Mouse (Mus musculus): Measurements from ENCODE around the gene Rex2. TPM values are rescaled to one million over a fixed set of nuclear protein-coding genes. Genes with fewer than 3 reads are reported as not detected.
"Not testable (repeated sequence)": the region's sequence is repeated elsewhere in the genome, so short reads cannot be mapped to it uniquely, and the experiment has no call there.

Rex2 gene
- polyA plus RNA-seq (2015; fragmentation: Nextera tagmentation; extraction: Ambion mirVana), result 0.06 and 0.15 TPM in 2 replicates

- H3K4me3 ChIP-seq, result not testable (repeated sequence)
These were observed at the start of gene Rex2 for GRCm38 (mm10) chr4:147021550-147021949. TSS of gene Rex2 (plus strand) at chr4:147021850.

GRCm38 (mm10) chr4:146976581-146976980 lies 45.1 kb upstream of the Rex2 start:
- H3K36me3 ChIP-seq (replicated peaks); H3K4me1 ChIP-seq; ATAC-seq (replicated peaks); H3K27me3 ChIP-seq (replicated peaks); H3K27ac ChIP-seq; H3K4me2 ChIP-seq; H3K9me3 ChIP-seq; H3K9ac ChIP-seq; H3K4me3 ChIP-seq: not testable (repeated sequence)
- WGBS, result 12% methylated on average over 2 of the region's 2 CpGs

More at GRCm38 (mm10) chr4:147021550-147021949, at the start of gene Rex2:
- not testable (repeated sequence) for H3K27ac ChIP-seq; ATAC-seq (replicated peaks); H3K4me1 ChIP-seq; H3K36me3 ChIP-seq (replicated peaks); H3K4me2 ChIP-seq; H3K27me3 ChIP-seq (replicated peaks); H3K9me3 ChIP-seq; H3K9ac ChIP-seq
- no CpG with 5 or more reads among the region's 6 CpGs for WGBS

- not testable (repeated sequence) for H3K36me3 ChIP-seq (replicated peaks); H3K27ac ChIP-seq; H3K27me3 ChIP-seq (replicated peaks); H3K4me3 ChIP-seq; H3K9ac ChIP-seq; H3K9me3 ChIP-seq; H3K4me2 ChIP-seq; H3K4me1 ChIP-seq; ATAC-seq (replicated peaks)
- WGBS, result no CpG with 5 or more reads among the region's 1 CpGs
These were observed 3.2 kb upstream of the Rex2 start for GRCm38 (mm10) chr4:147018400-147018799.

DNA sequence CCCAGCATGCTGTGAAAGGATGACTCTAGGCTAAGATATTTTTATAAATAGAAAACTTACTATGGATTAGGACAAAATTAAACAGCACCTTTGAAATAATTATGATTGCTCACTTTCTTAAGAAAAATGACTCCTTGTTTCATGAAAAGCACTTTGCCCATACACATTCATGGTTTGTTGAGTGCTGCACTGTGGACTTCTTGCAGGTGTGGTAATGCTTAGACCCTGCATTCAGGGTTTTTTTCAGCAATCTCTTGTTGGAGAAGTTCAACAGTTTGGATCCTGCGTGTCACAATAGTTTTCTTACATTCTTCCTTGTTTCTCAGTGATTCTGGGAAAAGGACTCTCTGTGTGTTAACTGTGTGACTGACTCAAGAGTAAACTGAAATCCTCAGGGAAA lies 4.7 kb downstream of the Rex2 start:
- not testable (repeated sequence) for H3K4me3 ChIP-seq; H3K4me2 ChIP-seq; H3K9ac ChIP-seq; H3K4me1 ChIP-seq; H3K9me3 ChIP-seq; H3K36me3 ChIP-seq (replicated peaks); ATAC-seq (replicated peaks); H3K27ac ChIP-seq; H3K27me3 ChIP-seq (replicated peaks)
- 53% methylated on average over 1 of the region's 1 CpGs for WGBS

- 87% methylated on average over 1 of the region's 2 CpGs for WGBS
- H3K9me3 ChIP-seq; ATAC-seq (replicated peaks); H3K4me1 ChIP-seq; H3K9ac ChIP-seq; H3K27ac ChIP-seq; H3K4me3 ChIP-seq; H3K27me3 ChIP-seq (replicated peaks); H3K4me2 ChIP-seq; H3K36me3 ChIP-seq (replicated peaks): not testable (repeated sequence)
These were observed 9.8 kb downstream of the Rex2 start for GRCm38 (mm10) chr4:147031308-147032036.

- not testable (repeated sequence) for H3K4me1 ChIP-seq; H3K9ac ChIP-seq; H3K4me2 ChIP-seq; H3K27ac ChIP-seq; H3K27me3 ChIP-seq (replicated peaks); H3K36me3 ChIP-seq (replicated peaks); H3K4me3 ChIP-seq; H3K9me3 ChIP-seq; ATAC-seq (replicated peaks)
- WGBS, result 80% methylated on average over 3 of the region's 3 CpGs
These were observed 42.1 kb downstream of the Rex2 start for GRCm38 (mm10) chr4:147063768-147064167.

- not testable (repeated sequence) for ATAC-seq (replicated peaks); H3K9me3 ChIP-seq; H3K4me1 ChIP-seq; H3K4me2 ChIP-seq; H3K4me3 ChIP-seq; H3K27ac ChIP-seq; H3K9ac ChIP-seq; H3K36me3 ChIP-seq (replicated peaks); H3K27me3 ChIP-seq (replicated peaks)
- 84% methylated on average over 3 of the region's 3 CpGs for WGBS
These were observed 44.2 kb downstream of the Rex2 start for GRCm38 (mm10) chr4:147065861-147066260.

DNA sequence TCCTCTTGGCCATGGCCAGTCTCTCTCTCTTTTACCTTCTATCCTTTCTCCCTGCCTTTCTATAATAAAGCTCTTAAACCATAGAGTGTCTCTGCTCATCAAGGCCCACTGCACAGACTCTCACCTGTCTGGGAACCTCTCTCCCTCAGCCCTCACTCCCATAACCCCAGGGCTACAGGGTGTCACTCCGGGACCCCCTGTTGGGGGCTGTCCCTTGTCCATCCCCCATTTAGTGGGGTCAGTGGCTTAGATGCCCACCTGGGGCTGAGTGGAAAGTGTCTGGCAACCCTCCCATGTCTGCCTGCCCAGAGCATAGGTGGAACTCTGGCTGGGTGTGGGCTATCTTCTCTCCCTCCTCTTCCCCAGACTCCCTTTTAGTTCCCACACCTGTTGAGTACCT lies 44.7 kb downstream of the Rex2 start:
- H3K9ac ChIP-seq; H3K36me3 ChIP-seq (replicated peaks); H3K4me3 ChIP-seq; H3K27ac ChIP-seq; H3K4me2 ChIP-seq; H3K9me3 ChIP-seq; ATAC-seq (replicated peaks); H3K4me1 ChIP-seq; H3K27me3 ChIP-seq (replicated peaks): not testable (repeated sequence)
- WGBS, result 84% methylated on average over 1 of the region's 1 CpGs

GRCm38 (mm10) chr4:147095641-147096040 lies 74.0 kb downstream of the Rex2 start:
- H3K4me3 ChIP-seq; H3K27ac ChIP-seq; H3K9ac ChIP-seq; H3K4me1 ChIP-seq; H3K4me2 ChIP-seq; H3K27me3 ChIP-seq (replicated peaks); H3K36me3 ChIP-seq (replicated peaks); ATAC-seq (replicated peaks): not testable (repeated sequence)
- 62% methylated on average over 2 of the region's 2 CpGs for WGBS
- peaks cover 18% of the 10 kb centered on the region for H3K9me3 ChIP-seq

DNA sequence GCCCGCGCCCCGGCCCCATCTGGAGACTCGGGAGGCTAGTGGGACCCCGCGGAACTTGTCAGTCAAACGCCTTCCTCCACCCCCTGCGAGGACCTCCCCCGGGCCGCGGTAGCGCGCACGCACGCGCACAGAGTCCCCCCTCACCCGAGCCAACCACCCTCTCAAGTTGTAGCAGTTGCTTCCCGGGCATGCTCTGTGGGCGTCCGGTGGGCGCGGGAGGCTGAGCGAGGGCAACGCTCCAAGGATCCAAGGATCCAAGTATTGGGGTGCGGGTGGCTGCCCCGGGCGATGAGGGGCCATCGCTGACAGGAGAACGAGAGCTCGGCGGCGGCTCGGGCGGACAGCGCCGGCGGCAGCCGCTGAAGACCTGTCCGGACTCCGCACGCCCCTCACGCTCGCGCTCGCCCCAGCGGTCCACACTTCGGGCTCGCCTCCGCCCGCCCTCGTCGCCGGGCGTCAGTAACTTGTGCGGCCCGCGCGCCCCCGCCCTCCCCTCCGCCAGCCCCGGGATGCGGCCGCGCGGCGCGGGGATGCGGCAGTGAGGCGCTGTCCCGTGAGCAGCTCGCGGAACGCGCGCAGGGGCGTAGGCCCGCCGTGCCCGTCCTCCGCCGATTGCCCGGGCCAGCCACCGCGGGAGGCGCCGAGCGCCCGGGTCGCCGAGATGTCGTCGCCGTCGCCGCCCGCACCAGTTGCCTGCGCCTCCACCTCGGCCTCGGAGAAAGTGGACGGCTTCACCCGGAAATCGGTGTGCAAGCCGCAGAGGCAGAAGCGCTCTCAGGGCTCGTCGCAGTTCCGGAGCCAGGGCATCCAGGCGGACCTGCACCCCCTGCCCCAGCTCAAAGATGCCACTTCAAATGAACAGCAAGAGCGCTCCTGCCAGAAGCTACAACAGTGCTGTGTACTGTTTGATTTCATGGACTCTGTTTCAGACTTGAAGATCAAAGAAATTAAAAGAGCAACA lies 80.3 kb downstream of the Rex2 start:
- peak; percentile 97 for ATAC-seq (replicated peaks)
- H3K4me3 ChIP-seq, result peak overlapping the region; percentile 54
- peak overlapping the region; percentile 41 for H3K9ac ChIP-seq
- WGBS, result under 1% methylated on average over 95 of the region's 109 CpGs
- H3K4me2 ChIP-seq, result peak overlapping the region; percentile 78
- not testable (repeated sequence) for H3K4me1 ChIP-seq; H3K36me3 ChIP-seq (replicated peaks); H3K27ac ChIP-seq; H3K9me3 ChIP-seq; H3K27me3 ChIP-seq (replicated peaks)

- not testable (repeated sequence) for H3K36me3 ChIP-seq (replicated peaks); H3K9me3 ChIP-seq; H3K4me3 ChIP-seq; H3K9ac ChIP-seq; H3K27me3 ChIP-seq (replicated peaks); H3K4me1 ChIP-seq; H3K27ac ChIP-seq; ATAC-seq (replicated peaks); H3K4me2 ChIP-seq
- 59% methylated on average over 4 of the region's 4 CpGs for WGBS
These were observed 82.2 kb downstream of the Rex2 start for GRCm38 (mm10) chr4:147103814-147104213.
